Mouse (Mus musculus) megakaryocyte, embryonic 14.5 days (primary cell): ENCODE measurements around the gene Naa11.

Experiments
- FLI1 ChIP-seq: IDR thresholded peaks from 2 replicates; pipeline ENCODE4 v1.6.1; 2012; ENCODE audit warnings: low read length, inconsistent platforms, mixed read lengths
- GATA1 ChIP-seq: IDR thresholded peaks from 3 replicates; pipeline ENCODE4 v1.6.1; 2012; ENCODE audit warnings: mixed read lengths, low read length, inconsistent platforms, borderline replicate concordance

DNA sequence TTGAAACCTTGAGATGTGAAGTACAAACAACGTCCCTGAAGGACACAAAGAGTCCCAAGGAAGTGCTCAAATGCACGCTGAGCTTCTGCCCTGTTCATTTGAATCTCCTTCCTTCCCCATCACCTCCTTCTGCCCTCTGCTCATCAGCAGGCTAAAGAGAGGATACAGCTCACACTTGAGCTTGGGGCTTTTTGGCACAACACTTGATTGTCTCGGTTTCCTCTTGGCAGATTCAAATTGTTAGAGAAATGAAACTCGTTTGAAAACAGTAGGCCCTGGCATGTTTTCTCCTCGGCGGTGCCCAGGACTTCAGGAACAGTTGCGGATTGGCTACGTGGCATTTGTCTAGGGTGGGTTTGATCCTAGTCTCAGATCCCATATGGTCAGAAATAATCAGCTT, 27.4 kb downstream of the Naa11 start:
- TF ChIP-seq GATA1 (no peak), FLI1 (no peak)
